Mouse (Mus musculus) embryonic fibroblast, embryonic 13.5 days (primary cell): ENCODE results near the gene Ssx2ip. TPM values are rescaled to one million over a fixed set of nuclear protein-coding genes. Genes with fewer than 3 reads are reported as not detected.

Source experiments
- H3K27ac ChIP-seq: 2 replicates; pipeline ENCODE4 v1.5.1; 2012; ENCODE audit warnings: low read length, control low read depth, inconsistent platforms; ENCODE audit not compliant: insufficient read depth
- H3K4me1 ChIP-seq: 2 replicates; pipeline ENCODE4 v1.6.1; 2011; ENCODE audit warnings: low read length; ENCODE audit not compliant: control insufficient read depth, insufficient read depth
- H3K4me3 ChIP-seq: 2 replicates; pipeline ENCODE4 v1.5.1; 2011; ENCODE audit warnings: mild to moderate bottlenecking, control low read depth, low read length; ENCODE audit not compliant: insufficient read depth
- CTCF ChIP-seq: IDR thresholded peaks from 2 replicates; pipeline ENCODE4 v1.5.1; 2011; ENCODE audit warnings: mild to moderate bottlenecking, control low read depth, low read length, moderate library complexity, borderline replicate concordance; ENCODE audit not compliant: insufficient read depth
- POLR2A ChIP-seq: IDR thresholded peaks from 2 replicates; pipeline ENCODE4 v1.6.1; 2011; ENCODE audit warnings: low read depth, mild to moderate bottlenecking, control low read depth, low read length, moderate library complexity
- polyA plus RNA-seq: library from polyadenylated mRNA; stranded (reverse); fragments of >200 nt; gene quantifications from 2 replicates; pipeline ENCODE4 v1.2.4, GENCODE M21; 2011; ENCODE audit warnings: low read depth; ENCODE audit not compliant: missing spikeins, insufficient read length

The Ssx2ip gene
- polyA plus RNA-seq, 1 experiment = 10.1 TPM

GRCm38 (mm10) chr3:146434686-146435085, 30.2 kb downstream of the Ssx2ip start:
- no peak for TF ChIP-seq CTCF
- no peak for TF ChIP-seq POLR2A
- no peak overlapping the region for H3K4me3 ChIP-seq
- no peak overlapping the region for H3K27ac ChIP-seq
- H3K4me1 ChIP-seq = no peaks in the 10 kb centered on the region

- Histone ChIP-seq H3K4me1 (no peaks in the 10 kb centered on the region), H3K4me3 (no peak overlapping the region), H3K27ac (no peak overlapping the region)
- TF ChIP-seq CTCF = no peak
- TF ChIP-seq POLR2A = no peak
Measured at GRCm38 (mm10) chr3:146435533-146435932, 31.1 kb downstream of the Ssx2ip start.

GRCm38 (mm10) chr3:146436114-146436513, 31.7 kb downstream of the Ssx2ip start:
- Histone ChIP-seq H3K27ac (no peak overlapping the region), H3K4me3 (no peak overlapping the region), H3K4me1 (no peaks in the 10 kb centered on the region)
- TF ChIP-seq CTCF (no peak), POLR2A (no peak)

- no peaks in the 10 kb centered on the region for H3K4me1 ChIP-seq
- TF ChIP-seq CTCF (no peak), POLR2A (no peak)
- no peak overlapping the region for H3K27ac ChIP-seq
- no peak overlapping the region for H3K4me3 ChIP-seq
Measured at GRCm38 (mm10) chr3:146440011-146440410, 35.6 kb downstream of the Ssx2ip start.

GRCm38 (mm10) chr3:146440422-146440821, 36.0 kb downstream of the Ssx2ip start:
- no peak overlapping the region for H3K27ac ChIP-seq
- TF ChIP-seq POLR2A = no peak
- TF ChIP-seq CTCF = no peak
- no peaks in the 10 kb centered on the region for H3K4me1 ChIP-seq
- H3K4me3 ChIP-seq = no peak overlapping the region

- no peaks in the 10 kb centered on the region for H3K4me1 ChIP-seq
- no peak for TF ChIP-seq POLR2A
- no peak for TF ChIP-seq CTCF
- H3K27ac ChIP-seq = no peak overlapping the region
- no peak overlapping the region for H3K4me3 ChIP-seq
Measured at GRCm38 (mm10) chr3:146442484-146442883, 38.0 kb downstream of the Ssx2ip start.

- H3K4me1 ChIP-seq = no peaks in the 10 kb centered on the region
- no peak for TF ChIP-seq CTCF
- no peak for TF ChIP-seq POLR2A
- H3K27ac ChIP-seq = no peak overlapping the region
- H3K4me3 ChIP-seq = no peak overlapping the region
Measured at GRCm38 (mm10) chr3:146442936-146443335, 38.5 kb downstream of the Ssx2ip start.

- H3K4me3 ChIP-seq = no peak overlapping the region
- TF ChIP-seq POLR2A = no peak
- TF ChIP-seq CTCF = no peak
Measured at GRCm38 (mm10) chr3:146443380-146443779, 38.9 kb downstream of the Ssx2ip start.

GRCm38 (mm10) chr3:146444880-146445279, 40.4 kb downstream of the Ssx2ip start:
- Histone ChIP-seq H3K4me3 (no peak overlapping the region), H3K4me1 (no peaks in the 10 kb centered on the region), H3K27ac (no peak overlapping the region)
- no peak for TF ChIP-seq POLR2A
- TF ChIP-seq CTCF = no peak

More at GRCm38 (mm10) chr3:146443380-146443779, 38.9 kb downstream of the Ssx2ip start:
- Histone ChIP-seq H3K4me1 (no peaks in the 10 kb centered on the region), H3K27ac (no peak overlapping the region)

GRCm38 (mm10) chr3:146447156-146447555, 42.7 kb downstream of the Ssx2ip start:
- Histone ChIP-seq H3K27ac (no peak overlapping the region), H3K4me3 (no peak overlapping the region), H3K4me1 (no peaks in the 10 kb centered on the region)
- no peak for TF ChIP-seq CTCF
- no peak for TF ChIP-seq POLR2A

GRCm38 (mm10) chr3:146447598-146447997, 43.2 kb downstream of the Ssx2ip start:
- no peak overlapping the region for H3K27ac ChIP-seq
- no peak for TF ChIP-seq CTCF
- TF ChIP-seq POLR2A = no peak
- H3K4me1 ChIP-seq = no peaks in the 10 kb centered on the region
- no peak overlapping the region for H3K4me3 ChIP-seq
